Mouse (Mus musculus): ENCODE data around the gene Map3k1. TPM values are rescaled to one million over a fixed set of nuclear protein-coding genes. Genes with fewer than 3 reads are reported as not detected.

The Map3k1 gene
- polyA plus RNA-seq, 1 experiment from 2014 or later = 42.7 TPM

DNA sequence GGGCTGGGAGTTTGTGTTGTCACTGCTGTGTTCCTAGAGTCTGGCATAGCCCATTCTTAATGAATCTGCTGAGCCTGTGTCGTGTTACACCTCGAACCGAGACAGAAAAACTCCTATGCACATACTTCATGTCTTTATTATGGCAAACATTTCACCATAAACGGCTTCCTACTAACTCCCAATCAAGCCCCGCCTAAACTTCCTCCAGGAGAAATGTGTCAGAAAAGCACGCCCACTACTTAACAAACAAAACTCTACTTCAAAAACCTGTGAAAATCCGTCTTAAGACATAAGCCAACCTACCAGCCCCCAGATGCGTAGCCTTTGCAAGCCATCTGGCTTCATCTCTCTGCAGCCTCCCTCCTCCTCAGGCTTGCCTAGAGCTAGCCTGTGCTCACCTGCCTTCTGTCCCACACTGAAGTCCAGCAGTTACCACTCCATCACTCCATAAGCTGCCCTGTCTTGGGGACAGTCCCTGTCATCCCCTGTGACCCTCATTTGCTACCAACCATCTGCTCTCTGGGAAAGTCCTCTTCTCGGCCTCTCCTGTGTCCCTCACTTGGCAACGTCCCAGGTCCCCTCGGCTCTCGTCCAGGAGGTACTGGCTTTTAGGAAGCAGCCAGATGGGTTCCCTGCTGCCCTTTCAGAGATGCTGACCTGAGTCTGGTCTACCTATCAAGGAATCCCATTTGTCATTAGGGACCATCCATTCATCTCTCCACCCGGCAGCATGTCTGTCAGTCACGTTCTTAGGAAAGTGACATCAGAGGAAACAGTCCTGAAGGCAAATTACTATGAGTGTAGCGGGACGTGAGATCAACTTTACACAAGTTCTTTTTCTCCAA, 16.4 kb downstream of the Map3k1 start:
- no peak for DNase-seq (ENCODE audit: low spot score)

DNA sequence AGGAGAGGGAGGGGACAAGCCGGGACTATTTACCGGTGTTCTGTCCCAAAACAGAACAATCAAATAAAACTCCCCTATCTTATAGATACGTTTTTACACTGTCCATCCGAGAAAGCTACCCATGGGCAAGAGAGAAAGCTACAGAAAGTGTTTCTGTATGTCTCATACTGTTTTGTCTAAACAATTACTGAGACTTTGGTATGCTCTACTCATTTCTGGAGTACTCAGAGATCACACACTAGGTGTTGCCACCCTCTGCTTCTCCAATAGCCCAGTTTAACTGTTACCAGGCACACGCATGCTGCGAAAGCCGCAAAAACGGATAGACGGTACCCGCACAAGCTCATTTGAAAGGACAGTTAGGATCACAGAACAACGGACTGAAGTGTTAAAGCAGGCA, 17.2 kb downstream of the Map3k1 start:
- no peak for DNase-seq (ENCODE audit: low spot score)

DNA sequence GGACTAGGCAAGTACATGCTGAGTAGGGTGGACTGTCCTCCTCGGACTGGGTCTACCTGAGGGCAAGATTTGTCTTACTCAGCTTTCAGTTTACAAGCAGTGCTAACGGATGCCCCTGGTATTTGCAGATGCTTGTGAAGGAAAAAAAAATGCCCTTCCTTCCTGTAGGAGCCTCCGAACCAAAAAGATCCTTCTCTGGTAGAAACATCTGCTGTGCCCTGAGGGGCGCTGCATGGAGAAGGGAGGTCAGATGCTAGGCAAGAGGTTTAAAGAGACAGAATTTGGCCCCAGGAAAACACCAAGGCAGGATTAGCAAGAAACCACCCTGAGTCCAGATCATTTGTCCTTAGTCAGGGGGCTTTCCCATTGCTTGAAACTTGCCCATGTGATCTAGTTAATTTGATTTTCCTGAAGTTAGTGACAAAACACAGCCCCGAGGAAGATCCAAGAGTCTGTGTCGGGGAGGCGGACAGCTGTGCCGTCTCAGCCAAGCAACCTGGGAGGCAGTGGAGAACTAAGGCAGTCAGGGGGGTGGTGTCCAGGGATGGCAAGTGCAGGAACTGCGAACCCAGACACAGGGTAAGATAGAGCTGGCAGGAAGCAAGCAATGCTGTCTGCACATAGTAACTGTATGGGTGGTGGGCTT, 19.2 kb downstream of the Map3k1 start:
- DNase-seq (ENCODE audit: low spot score) = peak; percentile 35

DNA sequence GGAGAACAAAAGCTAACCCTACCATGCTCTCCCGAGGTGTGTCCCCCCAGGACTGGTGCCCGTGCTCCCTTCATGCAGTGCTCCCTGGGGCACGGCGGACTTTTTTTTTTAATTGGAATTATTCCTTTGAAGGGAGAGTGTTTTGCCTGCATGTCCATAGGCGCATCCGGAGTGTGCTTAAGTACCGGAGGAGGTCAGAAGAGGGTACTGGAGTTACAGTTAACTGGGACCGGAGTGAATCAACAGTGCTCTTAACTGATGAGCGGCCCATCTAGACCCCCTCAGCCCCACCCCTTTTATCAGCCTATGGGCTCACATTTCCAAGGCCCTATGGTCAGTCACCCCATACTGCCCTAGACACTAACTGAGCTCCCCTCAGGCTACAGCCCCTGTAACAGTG, 19.9 kb downstream of the Map3k1 start:
- DNase-seq (ENCODE audit: low spot score) = no peak

DNA sequence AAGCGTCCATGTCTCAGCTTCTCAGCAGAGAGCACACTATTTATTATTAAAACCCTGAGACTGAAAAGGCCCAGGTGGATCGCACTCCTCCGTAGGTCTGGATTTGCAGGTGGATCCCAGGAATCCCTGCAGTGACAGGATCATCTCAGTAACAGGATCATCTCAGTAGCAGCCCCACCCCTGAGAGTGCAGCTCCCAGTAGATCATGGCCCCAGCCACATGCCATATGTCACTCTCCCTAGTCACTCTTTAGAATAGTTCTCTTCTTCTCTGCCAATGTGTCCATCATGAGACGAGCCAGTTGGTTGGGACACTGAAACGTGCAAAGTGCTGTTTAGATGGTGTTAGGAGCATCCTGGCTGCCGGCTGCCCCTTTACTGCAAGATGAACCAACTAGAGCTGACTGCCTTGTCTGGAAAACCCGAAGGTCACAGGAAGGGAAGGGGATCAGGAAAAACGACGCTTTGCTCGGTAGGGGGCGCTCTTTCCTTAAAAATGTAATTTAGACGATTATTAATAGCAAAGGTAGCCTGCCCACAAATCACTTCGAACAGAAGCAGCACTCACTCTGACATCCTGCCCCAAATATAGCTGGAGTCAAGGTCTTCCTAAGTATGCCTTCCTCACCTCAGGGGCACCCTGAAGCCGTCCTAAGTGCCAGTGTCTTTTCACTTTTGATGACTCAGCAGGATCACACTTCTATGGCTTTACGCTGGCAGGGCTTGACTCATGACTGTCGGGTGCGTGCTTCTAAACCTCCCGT, 20.8 kb downstream of the Map3k1 start:
- DNase-seq (ENCODE audit: low spot score) = peak; percentile 68

DNA sequence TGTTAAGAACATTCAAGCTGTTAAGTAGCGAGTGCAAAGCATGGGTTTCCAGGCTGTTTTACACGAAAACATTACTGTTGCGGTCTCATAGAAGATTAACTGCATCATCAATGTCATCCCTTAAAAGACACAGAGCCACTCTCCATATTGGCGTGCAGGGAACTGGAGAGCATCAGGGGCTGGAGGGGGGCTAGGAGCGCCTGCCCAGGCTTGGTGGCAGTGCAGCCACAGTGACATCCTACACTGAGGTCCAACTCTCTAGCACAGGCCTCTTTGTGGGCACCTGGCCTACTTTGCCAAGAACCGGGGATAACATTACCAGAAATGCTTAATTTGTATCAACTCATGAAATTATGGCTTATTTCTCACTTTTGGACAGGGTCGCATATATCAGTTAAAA, 22.2 kb downstream of the Map3k1 start:
- no peak for DNase-seq (ENCODE audit: low spot score)

DNA sequence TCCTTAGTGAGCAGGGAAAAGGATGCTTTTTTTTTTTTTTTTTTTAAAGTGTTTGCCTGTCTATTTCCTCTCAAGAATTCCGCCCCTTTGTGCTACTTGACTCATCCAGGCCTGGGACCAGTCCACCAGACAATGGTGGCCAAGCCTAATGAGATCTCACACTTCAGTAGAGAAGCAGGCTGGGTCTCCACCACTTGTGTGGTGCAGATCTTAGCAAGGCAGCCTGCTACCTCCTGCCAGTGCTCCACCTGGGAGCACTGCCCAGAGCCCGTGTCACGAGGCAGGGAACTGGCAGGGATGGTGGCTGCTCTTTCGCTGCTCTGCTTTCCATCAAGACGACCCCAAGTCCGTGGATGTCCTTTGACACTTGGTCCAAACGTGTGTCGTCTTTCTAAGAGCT, 25.3 kb downstream of the Map3k1 start:
- no peak for DNase-seq (ENCODE audit: low spot score)

DNA sequence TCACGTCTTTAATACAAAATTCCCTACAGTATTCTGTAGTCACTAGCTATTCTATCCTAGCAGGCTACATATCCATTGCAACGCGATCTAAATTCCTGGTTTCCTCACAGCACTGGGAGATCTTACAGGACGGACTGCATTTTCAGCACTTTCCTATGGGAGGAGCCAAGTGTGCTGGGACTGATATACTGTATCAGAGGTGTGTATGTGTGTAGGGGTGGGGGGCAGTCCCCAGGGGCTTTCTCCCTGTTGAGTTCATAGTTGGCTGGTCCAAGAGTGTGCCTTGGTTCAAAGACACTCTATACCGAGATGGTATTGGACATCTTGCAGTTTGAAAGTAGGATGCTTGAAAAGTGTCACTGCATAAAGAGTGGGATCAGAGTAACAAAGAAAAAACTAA, 29.3 kb downstream of the Map3k1 start:
- DNase-seq (ENCODE audit: low spot score) = no peak

DNA sequence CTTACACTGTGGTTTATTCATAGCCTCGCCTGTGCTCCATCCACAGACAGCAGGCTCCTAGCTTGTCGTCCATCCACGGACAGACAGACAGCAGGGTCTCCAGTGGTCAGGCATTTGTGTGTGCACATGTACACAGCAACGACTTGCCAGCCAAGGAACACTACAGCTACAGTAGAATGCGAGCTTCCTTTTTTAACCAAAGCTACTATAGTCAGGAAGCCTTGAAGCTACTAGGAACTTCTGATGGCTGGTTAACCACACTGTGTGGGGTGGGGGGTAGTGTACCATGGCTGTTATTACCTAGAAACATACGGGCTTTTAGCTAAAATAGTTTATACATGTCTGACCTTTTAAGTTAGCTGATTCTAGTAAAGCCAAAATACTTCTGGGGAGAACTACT, 30.2 kb downstream of the Map3k1 start:
- DNase-seq (ENCODE audit: low spot score) = peak; percentile 39

DNA sequence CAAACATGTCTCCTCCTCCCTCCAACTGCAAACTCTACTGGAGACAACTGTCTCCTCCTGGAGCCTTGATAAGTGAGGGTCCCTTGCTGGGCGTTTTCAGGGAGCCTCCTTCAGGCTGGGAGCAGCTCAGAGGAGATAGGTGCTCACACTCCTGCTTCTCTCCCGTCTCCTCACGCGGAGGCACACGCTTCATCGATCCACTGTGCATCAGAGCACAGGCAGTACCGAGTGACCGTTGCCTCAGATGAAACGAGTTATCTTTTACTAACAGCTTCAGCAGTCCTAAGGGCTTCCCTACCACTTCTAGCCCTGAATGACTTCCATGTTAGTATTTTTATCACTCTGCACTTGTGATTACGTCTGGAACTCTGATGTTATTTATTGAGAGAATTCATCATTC, 30.9 kb downstream of the Map3k1 start:
- no peak for DNase-seq (ENCODE audit: low spot score)

DNA sequence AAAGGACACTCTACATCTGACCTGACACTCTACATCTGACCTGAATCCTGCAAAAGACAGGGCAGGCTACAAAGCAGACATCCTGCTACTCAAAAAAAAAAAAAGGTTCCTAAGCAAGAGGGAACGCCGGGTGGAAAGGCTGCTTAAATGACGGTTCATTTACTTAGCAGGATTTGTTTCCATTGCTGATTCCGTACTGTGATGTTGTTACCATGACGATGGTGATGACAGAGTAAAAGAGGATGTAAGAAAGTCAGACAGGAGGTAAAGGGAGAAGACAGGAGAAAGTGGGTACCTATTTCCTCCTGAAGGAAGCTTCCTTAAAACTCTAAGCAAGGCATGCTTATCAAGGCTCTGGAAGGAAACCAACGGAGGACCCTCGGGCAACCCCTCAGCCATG, 31.6 kb downstream of the Map3k1 start:
- no peak for DNase-seq (ENCODE audit: low spot score)

DNA sequence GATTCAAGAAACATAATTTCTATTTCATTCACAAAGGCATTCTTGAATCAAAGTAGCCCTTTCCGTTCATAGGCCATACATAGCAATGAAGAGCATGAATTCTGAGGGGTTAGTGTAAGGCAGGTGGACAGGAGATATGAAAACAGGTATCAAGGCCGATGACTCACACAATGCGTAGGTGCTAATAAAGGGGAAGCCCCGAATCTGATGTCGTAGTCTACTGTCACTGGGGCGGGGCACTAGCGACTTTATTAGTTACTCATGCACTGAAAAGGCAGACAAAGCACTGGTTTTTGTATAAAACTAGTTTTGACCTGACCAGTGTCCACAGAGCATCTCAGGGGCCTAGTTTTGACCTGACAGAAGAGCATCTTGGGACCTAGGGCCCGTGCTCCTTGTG, 36.7 kb downstream of the Map3k1 start:
- DNase-seq (ENCODE audit: low spot score) = no peak

DNA sequence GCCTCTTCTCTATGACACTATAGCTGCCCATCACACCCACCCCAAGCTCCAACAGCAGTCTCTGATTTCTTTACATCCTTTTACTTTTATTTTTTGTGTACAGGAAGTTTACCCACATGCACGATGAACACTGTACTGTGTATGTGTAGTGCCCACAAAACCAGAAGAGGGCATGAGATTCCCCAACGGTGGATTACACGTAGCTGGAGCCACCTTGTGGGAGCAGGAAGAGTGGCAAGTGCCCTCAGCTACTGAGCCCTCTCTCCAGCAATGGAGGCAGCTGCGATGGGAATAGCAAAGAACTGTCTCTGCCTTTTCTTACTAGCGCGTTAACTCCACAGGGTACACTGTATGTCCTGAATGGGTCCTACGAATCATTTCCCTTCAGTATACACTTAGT, 37.6 kb downstream of the Map3k1 start:
- peak; percentile 78 for DNase-seq (ENCODE audit: low spot score)

DNA sequence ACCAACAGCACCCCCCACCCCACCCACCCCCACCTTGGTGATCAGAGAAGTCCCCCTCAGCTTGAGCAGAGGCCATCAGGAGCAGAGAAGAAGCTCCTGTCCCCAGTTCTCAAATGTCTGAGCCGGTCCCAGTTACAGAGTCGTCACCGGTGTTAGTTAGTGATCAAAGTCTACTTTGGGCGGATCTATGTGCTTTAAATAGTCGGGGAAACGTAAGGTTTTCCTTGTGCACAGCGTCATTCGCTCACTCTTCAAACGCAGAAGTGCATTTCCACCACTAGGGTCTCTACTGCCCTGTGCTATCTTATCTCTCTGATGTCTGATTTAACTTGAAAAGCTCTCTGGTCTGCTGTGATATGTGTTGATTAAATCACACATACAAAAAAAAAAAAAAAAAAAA, 38.0 kb downstream of the Map3k1 start:
- DNase-seq (ENCODE audit: low spot score) = no peak

DNA sequence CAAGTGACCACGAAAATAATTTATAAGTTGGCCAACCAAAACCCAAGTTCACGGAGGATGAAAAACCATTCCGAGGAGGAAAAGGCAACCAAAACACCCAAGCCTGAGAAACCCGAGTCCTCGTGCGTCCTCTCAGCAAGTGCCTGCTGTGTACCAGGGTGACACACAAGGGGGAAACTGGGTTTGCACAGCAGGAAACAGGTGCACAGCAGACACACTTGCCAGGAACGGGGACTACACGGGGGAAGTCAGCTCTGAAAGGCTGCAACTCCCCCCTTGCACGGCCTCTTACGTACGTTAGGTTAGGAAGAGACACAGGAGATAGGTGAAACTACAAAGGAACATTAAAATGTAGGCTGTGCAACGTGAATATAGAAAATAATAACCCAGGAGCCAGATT, 46.3 kb downstream of the Map3k1 start:
- peak; percentile 75 for DNase-seq (ENCODE audit: low spot score)

DNA sequence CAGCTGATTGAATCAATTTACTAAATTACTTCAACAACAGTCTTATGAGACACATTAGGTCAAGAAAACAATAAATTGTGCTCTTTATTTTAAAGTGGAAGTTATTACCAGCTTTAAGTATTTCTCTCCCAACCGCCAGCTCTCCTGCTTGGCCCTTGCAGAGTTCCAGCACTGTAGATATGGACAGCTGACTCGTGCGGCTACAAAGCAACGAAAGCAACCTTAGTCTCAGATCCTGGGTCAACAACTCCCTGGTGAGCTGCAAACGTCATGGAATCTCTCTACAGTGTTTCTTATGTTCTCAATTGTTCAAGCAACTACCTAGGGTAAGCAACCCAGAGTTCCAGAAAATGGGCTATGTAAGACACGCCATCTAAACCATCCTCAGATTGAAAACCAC, 51.8 kb downstream of the Map3k1 start:
- no peak for DNase-seq (ENCODE audit: low spot score)

DNA sequence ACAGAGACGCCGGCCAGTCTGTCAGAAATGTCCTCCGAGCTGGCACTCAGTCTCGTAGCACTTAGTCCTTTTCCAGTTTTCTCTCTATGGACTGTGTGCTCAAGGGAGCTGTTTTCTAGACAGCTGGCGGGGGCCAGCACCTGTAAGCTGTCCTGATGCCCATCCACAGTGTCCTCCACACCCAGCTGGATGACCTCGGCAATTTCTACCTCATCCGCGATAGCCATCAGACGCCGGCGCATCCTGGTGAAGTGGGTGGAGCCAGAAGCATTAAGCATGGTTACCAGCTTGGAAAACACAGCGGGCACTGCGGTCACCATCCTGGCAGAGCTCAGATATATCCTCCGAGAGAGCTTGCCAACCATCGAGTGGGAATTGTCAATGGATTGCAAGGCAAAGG, 52.9 kb downstream of the Map3k1 start:
- DNase-seq (ENCODE audit: low spot score) = no peak

DNA sequence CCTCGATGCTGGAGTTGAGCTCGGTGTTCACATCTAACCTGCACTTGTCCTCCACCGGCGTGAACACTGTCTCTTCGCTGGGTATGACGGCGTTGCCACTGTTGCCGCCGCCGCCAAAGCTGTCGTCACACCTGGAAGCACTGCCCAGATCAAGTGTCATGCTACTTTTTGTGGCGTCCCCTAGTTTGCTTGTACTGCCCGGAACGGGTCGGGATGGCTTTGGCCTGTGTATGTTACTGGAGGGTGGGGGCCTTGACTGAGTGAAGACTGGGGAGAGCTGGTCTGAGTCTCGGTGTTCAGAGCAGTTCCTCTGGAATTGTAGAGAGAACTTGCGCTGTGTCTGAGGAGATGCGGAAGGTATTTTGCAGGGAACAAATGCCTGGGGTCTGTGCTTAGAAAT, 53.4 kb downstream of the Map3k1 start:
- no peak for DNase-seq (ENCODE audit: low spot score)

DNA sequence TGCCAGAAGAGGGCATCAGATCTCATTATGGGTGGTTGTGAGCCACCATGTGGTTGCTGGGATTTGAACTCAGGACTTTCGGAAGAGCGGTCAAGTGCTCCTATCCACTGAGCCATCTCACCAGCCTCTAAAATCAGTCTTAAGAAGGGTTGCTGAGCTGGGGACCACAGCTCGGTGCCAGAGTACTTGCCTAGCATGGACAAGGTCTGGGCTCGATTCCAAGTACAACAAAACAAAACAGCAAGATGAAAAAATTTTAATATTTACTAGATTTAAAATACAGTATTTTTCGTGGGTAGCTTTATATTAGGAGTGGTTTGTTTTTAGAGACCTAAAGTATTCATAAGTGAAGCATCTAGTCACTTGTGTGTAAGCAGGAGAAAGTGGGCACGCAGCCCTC, 55.5 kb downstream of the Map3k1 start:
- no peak for DNase-seq (ENCODE audit: low spot score)

DNA sequence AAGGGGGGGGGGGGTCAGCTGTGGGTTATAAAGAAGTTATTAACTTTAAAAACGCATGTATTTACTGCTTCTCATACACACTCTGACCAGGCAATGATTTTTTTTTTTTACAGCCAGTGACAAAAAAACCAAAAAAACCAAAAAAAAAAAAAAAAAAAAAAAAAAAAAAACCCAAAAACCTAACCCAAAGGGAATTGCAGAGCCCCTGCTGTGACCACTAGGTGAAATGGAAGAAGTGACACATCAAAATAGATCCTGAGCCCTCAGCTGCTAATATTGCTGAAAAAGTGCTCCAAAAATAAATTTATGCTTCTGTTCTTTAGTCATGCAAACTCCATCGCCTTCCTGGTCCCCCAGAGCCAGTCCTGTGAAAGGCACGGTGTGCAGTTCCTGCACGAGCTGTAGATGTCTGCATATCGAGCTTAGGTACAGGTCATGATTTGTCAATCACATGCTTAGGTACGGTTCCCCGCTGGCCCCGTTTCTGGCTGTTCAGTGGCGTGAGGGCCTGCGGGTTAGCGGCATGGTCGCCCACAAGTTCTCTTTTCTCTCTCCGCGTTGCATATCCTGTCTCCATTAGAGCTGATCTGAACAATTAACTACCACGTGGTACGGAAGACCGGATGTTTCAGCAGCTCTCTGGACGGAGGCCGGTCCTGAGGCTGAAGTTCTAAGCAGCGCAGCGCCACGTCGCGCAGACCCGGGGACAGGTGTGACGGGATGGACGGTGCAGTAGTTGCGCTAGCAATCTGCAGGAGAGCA, 60.3 kb downstream of the Map3k1 start:
- no peak for DNase-seq (ENCODE audit: low spot score)

DNA sequence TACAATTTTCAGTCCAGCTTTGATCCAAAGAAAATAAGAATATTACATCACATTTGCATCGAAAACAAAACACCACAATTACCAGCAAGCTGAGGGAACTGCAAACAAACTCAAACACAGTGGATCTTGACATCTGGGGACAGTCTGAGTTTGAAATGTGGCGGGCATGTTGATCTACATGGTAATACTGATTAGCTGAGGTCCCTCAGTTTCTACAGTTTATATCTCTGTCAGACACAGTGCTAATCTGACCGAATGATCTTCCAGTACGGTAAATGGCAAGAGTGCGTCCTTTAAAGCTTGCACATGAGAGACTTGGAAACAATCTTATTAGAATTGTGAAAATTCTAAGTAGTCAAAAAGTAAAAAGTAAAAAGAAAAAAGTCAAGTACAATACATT, 62.0 kb downstream of the Map3k1 start:
- DNase-seq (ENCODE audit: low spot score) = no peak

DNA sequence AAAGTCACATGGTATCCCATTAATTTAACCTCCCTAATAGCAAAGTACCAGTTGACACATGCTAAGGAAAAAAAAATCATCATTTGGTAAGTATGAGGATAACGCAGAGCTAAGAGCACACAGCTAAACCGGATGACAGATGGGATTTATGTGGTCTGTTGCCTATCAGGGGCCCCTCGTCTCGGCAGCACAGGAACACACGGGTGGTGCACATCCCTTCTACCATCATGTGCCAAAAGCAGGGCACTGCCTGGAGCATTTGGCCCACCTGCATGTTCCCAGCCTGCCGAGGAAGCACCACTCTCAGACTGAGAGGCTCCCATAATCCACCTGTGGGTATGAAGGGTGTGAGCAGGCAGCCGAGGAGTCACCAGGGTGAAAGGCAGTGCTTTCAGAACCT, 63.6 kb downstream of the Map3k1 start:
- peak; percentile 46 for DNase-seq (ENCODE audit: low spot score)

All from thymus, postnatal 0 days (tissue).